Mouse (Mus musculus) cerebellum, adult 8-10 months (tissue): Measurements from ENCODE around the gene Bmt2.

ENCODE experiments used
- DNase-seq: peaks from one replicate; pipeline ENCODE4 v3.0.0; 2022

The Bmt2 gene

DNA sequence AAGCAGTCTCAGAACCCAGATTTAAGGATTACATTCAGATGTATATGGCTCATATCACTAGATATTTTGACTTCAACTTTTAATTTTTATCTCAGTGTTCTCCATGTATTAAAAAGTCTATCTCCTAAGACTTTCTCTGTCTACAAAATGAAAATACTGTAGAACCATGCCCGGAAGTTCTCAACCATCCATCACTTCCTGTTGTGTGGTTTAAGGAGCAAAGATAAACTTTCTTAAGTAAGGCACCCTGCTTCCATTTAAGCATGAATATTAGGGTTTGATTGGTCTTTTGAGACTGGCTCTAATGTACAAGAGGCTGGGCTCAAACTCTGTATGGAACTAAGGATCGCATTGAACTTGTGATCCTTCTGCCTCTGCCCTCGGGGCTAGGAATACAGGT, 63.2 kb downstream of the Bmt2 start:
- DNase-seq: no peak

- DNase-seq: no peak
Observed at GRCm38 (mm10) chr6:13613671-13614070, 64.1 kb downstream of the Bmt2 start.

DNA sequence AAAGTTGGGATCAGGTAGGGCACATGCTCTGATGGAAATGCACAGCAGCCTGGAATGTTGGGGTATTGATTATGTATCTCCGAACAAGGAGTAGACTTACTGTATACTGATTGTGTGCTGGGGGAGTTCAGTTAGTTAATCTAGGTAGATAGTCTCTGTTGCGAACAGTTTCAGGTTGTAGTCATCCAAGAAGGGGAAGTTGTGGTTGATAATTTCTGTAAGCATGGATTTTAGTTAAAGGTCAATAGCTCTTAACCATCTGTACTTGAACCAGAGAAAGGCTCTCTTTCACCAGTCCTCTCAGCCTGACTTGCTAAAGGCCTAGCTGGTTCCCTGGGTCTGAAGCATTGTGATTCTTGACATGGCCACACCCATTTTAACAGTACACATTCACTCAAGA, 66.9 kb downstream of the Bmt2 start:
- no peak for DNase-seq

DNA sequence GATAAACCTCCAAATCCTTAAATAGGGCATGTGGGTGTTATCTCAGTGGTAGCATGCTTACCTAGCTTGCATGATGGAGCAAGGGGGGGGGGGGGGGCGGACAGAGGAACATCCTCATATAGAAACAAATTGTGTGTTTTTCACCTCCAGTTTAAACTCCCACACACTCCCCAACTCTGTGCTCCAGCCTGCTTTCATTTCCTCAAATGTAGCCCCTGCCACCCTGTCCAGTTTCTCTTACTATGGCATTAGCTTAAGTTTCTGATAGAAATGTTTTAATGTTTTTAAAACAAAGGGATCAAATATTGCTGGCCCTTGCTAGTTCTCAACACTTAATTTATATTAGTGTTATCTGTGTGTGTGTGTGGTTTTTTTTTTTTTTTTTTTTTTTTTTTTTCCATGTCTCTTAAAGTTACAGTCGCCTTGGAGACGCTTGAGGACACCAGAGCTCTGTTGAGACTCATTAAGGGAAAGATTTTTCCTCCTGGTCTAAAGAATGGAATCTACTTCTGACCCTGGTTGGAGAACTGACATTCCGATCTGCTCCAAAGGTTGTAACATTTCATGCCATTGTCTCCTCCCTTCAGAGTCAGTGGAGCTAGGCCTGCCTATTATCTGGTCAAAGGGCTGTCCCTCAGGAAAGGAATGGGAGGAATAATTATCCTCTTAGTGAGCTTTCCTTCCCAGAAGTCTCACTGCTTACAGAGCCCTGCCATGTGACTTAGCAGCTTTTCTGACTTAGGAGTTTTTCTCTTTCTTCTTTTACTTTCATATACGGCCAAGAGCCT, 68.2 kb downstream of the Bmt2 start:
- no peak for DNase-seq

DNA sequence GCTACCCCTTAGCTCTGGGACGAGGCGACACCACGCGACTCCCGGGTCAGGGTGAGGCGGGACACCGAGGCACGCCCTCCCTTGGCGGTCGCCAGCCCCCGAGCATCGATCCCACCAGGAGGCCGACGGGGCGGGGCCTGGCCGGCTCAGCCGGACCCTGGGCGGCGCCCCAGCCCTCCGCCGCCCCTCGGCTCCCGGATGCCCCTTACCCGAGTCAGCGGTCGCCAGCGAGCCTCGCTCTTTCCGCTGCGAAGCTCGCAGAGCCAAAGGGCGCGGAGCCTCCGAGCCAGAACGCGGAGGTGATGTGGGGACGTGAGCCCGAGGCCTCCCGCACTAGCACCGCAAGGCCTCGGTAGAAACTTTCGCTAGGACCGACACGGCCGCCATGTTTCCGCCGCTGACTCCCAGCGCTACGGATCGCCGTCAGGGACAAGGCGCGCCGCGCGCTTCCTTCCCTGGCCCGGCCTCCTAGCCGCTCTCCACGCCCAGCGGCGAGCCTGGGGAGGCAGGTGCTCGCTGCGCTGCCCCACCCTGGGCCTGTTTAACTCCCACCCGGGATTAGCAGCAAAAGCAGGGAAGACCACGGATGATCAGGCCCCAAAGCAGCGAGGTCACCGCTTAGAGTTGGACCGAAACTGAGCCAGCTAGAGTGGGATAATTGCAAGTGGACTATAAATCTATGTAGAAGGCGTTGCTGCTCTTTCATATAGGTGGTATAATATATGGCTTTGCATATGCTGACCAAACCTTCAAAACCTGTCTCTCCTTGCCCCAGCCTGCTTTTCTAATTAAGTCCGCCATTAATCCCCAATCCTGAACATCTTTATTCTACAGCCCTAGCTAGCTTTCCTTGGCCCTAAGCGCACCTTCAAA, 69.9 kb downstream of the Bmt2 start, which contains the start of gene Tmem168:
TSS of gene Tmem168 (minus strand) at position 480 of the 873 bp plus-strand sequence.
- DNase-seq: peak; percentile 95

GRCm38 (mm10) chr6:13606921-13607620, 70.7 kb downstream of the Bmt2 start:
- DNase-seq: no peak

GRCm38 (mm10) chr6:13606394-13606793, 71.4 kb downstream of the Bmt2 start:
- DNase-seq: no peak

- DNase-seq: no peak
Observed at GRCm38 (mm10) chr6:13603134-13603533, 74.6 kb downstream of the Bmt2 start.

DNA sequence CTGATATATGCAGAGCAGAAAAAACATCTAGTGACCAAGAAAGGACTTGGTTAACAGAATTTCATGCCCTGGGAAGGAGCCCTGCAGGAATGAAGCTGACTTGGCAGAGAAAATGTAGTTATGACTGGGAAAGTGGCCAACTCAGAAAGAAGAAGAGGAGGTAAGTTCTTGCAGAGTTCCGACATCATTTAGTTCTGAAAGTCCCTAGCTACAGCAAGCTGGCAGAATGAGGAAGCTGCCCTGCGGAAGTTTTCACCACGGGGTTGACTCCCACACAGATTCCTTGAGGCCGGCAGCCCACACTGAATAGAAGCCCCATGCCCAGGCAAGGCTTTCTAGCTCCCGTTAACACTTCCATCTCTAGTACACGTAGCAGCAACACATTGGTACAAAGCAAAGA, 76.2 kb downstream of the Bmt2 start:
- peak; percentile 12 for DNase-seq

GRCm38 (mm10) chr6:13598239-13598923, 79.4 kb downstream of the Bmt2 start:
- DNase-seq: no peak

GRCm38 (mm10) chr6:13592729-13593345, 84.9 kb downstream of the Bmt2 start:
- no peak for DNase-seq

DNA sequence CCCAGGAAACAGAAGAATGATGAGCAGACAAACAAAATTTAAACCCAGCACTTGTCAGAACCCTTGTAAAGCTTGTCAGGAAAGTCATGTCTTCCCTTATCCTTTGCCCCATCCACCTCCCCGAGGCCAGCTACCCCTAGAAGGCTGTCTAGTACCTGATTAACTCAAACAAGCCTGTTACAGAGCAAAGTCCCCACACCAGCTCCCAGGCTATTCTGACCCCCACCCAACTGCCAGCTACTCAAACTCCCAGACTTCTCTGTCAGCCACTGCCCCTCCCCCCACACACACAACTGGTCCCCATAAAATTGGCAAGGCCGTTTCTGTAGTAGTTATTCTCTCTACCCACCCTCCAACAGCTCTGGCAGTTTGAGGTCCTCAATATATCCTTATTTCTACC, 91.2 kb downstream of the Bmt2 start:
- no peak for DNase-seq

GRCm38 (mm10) chr6:13586154-13586553, 91.6 kb downstream of the Bmt2 start:
- no peak for DNase-seq

GRCm38 (mm10) chr6:13584788-13585187, 93.0 kb downstream of the Bmt2 start:
- no peak for DNase-seq

DNA sequence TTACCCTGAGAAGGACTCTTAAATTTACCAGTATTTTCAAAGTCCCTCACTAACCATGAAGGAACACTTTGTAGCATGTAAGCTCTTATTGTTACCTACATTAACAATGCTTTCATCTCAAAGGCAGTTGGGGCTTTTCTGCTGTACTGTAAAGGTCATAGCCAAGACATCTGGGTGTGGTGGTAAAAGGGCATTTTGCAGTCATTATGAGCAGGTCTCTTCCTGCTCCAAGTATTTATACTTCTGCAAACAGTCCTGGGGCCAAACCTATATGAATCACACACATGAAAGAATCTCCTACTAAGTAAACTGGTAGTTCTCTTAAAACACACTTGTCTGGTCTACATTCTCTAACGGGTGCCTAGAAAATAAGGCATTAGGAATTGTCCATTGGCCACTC, 95.7 kb downstream of the Bmt2 start:
- no peak for DNase-seq
